Mouse (Mus musculus): ENCODE data around the gene Tpst2.

Gene Tpst2

DNA sequence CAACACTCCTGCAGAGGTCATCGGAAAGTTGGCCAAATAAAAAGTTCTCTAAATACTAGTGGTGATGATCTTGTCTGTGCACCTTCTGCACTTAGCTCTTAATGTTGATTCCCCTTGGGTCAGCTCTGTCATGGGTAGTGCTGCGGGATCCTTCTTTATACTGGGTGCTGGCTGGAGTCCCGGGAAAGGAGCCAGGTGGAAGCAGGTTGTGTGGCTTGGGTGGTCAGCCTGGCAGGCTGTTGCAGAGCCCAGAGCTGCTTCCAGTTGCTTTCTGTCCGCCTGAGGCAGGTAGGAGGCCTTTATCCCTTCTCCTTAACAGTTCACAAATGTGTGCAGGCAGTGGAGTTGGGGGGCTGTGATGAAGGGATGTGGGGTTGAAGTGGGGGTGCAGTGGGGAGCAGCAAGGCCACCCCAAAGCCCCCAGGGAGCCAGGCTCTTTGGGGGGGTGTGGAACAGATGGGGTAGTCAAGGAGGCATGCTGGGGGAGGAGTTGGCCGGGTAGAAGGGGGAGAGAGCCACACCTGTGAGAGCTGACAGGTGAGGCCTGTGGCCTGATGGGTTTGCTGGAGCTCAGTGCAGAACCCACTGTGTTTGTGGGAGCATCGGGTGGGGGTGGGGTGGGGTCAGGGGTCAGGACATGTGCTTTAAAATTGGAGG lies 5.8 kb downstream of the Tpst2 start:
- no peak for DNase-seq (ENCODE audit: low spot score in 2 of 2)

DNA sequence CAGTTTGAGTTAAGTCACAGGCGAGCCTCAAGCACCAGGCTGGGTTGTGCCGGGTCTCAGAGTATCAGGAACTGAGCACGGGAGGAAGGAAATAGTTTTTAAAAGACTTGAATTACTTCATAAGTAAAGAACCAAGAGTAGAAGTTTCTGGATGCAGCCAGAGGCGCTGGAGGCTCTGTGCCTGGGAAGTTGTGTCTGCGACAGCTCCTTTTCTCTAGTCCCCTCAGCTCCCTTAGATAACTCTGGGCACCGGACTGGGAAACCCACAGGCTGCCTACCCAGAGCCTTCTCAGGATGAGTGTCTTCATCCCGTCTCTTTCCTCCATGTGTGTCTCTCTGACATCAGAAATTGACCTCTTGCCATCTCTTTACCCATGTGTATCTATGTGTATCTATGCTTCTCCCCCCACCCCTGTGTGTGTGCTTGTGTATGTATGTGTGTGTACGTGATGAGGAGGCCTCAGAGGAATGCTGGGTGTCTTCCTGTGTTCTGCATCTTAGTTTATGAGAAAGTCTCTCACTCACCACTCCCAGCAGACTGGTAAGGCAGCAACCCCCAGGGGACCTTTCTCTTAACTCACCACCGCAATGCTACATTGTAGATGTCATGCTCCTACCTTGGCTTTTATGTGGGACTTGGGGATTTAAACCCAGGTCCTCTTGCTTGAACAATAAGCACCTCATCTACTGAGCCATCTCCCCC lies 6.4 kb downstream of the Tpst2 start:
- DNase-seq (ENCODE audit: low spot score in 2 of 2) = no peak

DNA sequence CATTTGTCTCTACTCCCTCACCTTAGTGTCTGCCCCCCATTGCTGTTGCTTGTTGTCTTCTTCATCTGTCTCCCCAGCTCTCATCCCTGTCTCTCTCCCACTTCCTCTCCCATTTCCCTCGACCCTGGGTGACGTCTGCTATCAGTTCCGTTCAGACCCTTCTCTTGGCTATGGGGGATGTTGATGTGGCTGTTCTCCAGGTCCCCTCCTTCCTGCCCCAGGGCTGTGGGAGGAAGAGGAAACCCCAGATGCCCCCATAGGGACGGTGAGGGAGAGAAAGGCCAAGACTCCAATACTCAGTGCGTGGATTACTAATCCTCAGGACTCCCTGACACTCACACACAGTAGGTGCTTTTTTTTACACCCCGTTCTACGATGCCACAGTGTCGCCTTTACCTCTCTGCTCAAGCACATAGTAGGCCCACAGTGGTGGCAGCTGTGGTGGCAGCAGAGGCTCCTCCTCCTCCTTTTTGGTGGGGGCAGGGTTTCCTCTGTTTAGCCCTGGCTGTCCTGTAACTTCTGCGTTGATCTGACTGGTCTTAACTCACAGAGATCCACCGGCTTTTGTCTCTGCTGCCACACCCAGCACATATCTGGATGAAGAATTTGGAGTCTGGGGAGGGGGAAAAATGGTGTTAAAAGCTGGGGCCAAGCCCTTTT lies 7.2 kb downstream of the Tpst2 start:
- DNase-seq (ENCODE audit: low spot score in 2 of 2) = no peak

DNA sequence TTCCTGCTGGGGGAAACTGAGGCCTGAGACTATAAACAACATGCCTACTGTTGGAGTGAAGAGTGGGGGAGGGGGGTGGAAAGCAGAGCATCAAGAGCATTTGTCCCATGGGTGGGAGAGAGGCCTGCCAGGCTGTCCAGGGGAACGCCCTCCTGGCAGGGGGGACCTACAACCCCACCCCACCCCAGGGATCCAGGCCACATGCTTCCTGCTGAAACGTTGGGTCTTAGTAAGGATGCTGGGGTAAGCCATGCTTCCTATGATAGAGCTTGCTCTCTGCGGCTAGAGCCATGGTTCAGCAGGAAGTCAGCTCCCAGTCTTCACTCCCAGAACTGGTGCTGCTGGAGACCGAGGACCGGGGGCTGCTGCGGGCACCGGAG lies 7.7 kb downstream of the Tpst2 start:
- no peak for DNase-seq (ENCODE audit: low spot score in 2 of 2)

DNA sequence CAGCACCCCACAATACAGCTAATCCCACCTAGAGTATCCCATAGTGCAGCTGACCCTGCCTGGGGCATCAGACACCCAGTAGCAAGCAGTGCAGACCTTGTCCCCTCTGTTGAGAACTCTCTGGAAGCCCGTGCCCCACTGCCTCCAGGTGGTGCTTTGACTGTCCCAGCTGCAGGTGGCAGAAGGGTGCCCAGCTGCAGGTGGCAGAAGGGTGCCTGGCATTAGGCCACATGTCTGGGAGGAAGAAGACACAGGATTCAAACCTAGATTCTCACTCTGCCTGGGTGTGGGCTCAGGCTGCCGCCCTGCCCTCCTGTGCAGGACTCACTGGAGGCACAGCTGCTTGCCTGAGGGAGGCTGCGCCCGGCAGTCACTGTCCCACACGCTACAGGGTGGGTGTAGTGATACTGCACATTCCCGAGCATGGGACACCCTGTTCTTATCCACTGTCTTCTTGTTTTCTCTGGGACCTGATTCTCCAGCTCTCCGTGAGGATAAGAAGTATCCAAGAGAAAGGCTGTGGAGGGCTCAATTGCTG lies 9.1 kb downstream of the Tpst2 start:
- DNase-seq (ENCODE audit: low spot score in 2 of 2) = no peak

DNA sequence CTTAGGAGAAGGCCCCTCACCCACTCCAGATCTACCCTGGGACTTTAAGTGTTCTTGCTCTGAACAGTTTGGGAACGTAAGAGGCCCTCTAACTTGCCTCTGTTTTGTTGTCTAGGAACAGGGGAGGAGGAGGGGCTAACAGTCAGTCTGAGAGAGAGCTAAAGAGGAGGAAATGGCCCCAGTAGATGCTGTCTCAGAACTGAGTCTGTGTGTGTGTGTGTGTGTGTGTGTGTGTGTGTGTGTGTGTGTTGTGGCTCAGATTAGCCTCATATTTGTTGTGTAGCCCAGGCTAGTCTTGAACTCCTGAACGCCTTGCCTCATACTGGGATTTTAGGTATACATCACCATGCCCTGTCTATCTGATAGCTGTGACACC lies 10.1 kb downstream of the Tpst2 start:
- DNase-seq (ENCODE audit: low spot score in 2 of 2) = no peak

DNA sequence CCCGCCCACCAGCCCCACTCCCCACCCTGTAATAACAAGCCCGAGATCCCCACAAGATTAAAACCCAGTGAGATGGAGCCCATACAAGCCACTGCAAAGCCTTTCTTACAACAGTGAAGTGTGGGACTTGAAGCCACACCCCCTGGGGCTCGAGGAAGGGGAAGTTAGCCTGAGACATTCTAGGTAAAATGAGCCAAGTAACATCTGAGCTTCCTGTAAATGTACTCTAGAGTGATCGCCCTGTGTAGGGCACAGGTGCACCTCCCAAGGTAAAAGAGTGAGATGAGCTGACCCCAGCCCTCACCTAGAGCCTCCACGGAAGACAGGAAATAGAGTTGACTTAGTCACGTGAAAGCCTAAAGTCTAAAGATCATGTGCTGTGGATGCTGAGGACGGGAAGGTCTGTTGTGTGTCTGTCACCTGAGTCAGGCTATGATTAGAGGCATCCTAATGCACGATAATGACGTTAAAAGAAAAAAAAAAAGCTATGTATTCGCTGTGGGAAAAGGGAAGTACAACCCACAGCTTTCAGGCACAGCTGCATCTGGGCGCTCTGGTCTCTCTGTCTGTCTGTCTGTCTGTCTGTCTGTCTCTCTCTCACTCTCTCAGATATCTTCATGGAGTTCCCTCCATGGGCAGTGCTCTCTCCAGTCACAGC lies 10.6 kb downstream of the Tpst2 start:
- DNase-seq (ENCODE audit: low spot score in 2 of 2) = no peak

DNA sequence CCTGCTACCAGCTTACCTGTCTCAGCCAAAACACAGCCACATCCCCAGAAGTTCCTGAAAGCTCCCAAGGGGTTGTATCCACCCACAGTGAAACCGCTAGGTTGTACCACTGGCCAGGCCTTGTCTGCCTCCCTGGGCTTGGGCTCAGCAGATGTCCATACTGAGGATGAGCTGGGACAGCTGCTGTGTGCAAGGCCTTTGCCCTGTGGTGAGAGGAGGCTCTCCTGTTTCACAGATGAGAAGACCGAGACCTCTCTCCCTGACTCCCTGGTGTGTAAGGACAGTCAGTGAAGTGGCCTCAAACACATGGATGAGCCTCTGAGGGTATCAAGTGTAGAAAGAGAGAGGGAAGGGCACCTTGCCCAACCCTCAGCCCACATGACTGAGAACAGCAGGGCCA lies 11.2 kb downstream of the Tpst2 start:
- DNase-seq (ENCODE audit: low spot score in 2 of 2) = no peak

DNA sequence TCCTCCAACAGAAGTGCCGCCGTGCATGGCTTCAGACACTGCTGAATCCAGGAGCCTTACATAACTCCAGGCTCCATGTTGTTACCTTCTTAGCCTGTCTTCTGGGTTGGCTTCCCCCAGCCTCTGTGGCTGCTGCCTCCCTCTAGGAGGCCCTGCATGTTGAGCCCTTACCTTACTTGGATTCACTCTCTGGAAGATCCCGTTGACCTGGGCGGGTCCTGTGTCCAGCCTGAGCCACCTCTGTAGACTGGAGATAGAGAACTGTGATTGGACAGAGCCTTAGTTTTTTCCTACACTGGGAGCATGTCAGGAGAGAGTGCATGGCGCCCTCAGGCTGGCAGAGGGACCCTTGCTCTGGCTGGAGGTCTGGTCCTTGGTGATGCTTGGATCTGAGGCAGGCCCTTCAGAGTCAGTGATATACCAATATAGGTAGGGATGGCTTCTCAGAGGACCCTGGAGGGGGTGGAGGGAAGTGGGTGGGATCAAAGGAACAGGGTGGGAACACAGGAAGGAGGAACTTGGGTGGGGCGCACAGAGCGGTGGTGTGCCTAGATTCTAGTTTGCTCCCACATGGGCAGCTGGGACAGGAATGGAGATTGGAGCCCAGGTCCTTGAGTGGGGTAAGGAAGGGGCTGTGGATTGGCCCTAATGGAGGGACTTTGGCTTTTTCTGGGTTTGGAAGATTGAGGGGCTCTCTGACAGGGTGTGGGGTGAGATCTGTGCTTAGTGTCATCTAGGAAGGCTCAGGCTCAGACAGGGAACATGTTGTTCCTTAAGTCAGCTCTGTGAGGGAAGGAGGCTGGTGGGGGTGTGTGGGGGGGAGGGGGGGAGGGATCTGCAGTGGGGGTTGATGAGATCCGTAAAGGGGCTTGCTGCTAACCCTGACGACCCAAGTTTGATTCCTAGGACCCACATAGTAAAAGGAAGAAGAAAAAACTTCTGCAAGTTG lies 12.0 kb downstream of the Tpst2 start:
- no peak for DNase-seq (ENCODE audit: low spot score in 2 of 2)

DNA sequence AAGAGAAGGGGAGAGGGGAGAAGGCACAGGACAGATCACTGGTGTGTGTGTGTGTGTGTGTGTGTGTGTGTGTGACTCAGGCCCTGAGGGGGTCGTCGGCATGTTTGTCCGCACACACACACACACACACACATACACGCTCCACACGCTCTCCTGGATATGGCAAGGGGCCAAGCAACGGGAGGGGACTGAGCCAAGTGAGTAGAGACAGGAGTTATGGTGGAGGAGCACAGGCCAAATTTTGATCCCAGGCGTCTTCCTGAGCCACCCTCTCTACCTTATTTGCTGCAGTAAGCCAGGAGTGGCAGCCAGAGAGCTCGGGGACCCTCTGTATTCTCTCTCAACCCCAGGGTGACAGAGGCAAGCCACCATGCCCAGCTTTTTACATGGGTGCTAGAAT lies 12.7 kb downstream of the Tpst2 start:
- no peak for DNase-seq (ENCODE audit: low spot score in 2 of 2)

DNA sequence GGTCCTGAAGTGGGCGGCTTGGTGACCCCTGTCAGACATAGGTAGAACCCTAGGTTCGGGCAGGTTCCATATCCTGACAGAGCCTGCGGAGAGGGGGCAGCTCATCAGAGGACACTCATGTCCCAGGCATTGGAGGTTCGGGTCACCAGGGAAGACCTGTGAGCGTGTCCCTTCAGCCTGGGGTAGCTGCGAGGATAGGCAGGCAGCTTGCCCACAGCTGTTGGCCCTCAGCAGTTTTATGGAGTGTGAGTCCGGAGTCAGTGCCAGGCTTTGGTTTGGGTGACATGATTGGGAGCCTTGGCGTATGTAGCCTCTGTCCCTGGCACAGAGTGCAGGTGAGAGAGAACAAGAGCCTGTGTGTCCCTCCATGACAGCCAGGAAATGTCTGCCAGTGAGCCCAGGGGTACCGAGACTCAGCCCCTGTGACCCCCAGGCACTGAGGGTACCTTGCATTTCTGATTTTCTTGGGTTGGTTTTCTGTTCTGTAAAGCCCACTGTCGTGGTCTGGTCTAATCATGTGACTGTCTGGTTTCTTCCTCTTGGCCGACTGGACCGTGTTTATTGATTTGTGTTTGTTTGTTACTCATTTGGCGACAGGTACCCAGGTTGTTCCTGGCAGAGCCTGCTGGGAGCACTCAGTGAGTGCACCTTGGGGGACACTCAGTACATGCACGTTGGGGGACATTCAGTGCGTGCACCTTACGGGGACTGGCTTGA lies 13.5 kb downstream of the Tpst2 start:
- DNase-seq (ENCODE audit: low spot score in 2 of 2) = no peak

DNA sequence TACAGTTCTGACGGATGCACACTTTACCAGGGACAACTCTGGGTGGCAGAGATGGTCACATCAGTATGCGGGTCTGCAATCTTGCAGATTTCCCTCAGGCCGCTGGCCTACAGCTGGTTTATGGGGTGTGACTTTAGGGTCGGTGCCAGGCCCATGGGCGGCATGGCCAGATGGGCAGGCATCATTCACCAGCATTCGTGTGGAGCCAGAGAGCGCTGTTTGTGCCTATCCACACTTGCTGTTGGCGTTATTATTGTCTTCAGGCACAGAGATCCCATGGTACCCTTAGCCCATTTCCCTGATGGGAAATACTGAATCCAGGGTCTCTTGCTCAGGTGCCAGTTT lies 14.0 kb downstream of the Tpst2 start:
- no peak for DNase-seq (ENCODE audit: low spot score in 2 of 2)

DNA sequence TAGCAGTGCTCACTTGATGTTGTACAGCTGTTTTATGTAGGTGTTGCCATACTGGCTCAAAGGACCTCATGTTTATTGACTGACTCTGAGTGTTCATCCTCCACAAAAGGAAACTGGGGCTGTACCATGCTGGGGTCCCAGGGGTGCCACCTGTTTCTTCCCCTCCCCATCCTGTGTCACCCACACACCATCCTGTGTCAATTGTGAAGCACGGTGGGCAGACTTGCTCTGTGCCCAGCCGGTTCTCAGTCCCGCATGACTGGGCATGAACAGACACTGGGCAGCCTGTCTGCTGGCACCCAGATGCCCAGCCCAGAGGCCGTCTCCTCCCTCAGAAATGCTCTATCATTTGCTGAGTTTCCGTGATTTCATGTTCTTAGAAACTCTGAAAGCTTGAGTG lies 15.4 kb downstream of the Tpst2 start:
- DNase-seq (ENCODE audit: low spot score in 2 of 2) = no peak

DNA sequence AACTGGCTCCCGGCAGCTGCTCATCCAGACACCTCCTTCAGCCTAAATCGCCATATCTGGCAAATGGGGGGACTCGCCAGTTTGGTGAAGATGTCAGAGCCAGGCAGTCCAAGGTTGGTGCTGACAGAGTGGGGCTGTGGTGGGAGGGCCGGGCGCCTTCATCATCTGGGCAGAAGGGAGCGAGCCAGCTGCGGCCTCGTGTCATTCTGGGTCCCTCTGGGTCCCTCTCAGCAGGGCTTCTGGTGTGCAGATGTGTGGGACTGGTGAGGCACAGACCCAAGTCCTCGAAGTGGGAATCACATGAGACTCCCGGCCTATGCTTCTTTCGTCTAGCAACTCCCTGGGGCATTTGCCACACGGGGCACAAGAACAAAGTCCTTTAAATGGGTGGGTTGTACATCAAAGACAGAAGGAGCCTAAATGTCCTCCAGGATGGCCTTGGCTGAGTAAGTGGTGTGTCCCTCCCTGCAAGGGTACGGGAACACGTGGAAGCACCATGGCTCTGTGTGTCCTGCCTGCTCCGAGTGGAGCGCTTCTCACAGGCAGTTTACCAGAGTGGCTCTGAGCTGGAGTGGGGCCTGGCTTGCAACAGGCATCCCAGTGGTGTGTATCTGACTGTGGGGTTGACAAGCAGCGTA lies 16.0 kb downstream of the Tpst2 start:
- no peak for DNase-seq (ENCODE audit: low spot score in 2 of 2)

DNA sequence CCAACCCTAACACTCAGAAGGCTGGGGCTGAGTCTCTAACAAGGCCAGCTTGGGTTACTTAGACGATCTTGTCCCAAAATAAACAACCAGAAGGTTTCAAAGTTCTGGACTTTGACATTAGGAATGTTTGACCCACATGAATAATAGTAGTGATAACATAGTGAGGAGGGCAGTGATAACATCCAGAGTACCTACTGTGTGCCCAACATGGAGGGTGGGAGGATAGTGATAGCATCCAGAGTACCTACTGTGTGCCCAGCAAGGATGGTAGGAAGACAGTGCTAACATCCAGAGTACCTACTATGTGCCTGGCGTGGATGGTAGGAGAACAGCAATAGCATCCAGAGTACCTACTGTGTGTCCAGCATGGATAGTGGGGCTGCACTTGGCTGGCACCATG lies 17.3 kb downstream of the Tpst2 start:
- no peak for DNase-seq (ENCODE audit: low spot score in 2 of 2)

DNA sequence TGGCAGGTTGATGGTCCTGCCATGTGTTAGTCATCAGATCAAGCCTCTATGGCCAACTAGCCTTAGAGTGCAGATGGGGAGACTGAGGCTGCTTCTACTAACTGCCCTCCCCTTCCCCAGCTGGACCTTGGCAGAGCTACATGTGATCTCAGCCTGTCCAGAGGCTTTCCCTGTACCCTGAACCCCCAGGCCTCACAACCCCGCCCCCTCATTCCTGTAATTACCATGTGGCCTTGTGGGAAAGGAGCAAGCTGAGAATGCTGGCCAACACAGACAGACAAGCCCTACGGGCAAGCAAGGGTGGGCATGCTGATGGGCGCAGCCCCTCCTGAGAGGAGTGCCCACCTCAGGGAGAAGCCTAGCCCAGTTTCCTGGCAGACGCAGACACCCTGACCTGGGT lies 18.2 kb downstream of the Tpst2 start:
- no peak for DNase-seq (ENCODE audit: low spot score in 2 of 2)

DNA sequence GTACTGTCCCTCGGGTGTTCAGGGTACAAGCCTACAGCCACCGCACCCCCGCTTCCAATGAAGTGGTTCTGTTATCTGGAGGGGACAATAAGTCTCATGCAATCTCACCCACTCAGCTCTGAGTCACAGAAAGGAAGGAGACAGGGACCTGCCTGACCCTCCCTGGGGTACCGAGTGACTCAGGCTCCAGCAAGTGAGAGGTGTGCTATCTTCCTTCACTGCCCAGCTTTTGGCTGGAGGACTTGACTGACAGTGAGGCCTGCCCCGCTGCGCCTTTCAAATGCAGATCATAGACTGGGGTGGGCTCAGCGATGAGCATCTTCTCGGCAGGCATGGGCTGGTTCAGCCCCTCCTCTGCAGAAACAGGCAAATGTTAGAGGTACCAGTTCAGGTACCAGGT lies 18.7 kb downstream of the Tpst2 start:
- DNase-seq (ENCODE audit: low spot score in 2 of 2) = no peak

DNA sequence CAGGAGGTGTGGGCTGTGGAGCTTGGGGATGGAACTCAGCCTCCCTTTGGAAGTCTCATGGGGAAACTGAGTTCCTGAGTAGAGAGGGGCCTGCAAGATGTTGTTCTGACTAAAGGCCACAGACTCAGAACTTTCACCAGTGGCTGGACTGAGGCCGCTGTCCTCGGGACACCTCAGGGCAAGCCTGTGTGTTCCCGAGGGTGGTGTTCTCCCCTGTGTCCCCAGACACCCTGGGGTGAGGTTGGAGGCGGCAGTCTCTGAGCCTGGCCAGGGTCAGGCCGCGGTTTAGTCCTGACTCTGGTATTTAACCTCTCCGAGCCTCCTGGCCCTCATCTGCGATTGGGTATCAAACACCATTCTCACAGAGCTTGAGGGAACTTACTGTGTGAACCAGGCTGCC lies 19.1 kb downstream of the Tpst2 start:
- DNase-seq (ENCODE audit: low spot score in 2 of 2) = no peak

DNA sequence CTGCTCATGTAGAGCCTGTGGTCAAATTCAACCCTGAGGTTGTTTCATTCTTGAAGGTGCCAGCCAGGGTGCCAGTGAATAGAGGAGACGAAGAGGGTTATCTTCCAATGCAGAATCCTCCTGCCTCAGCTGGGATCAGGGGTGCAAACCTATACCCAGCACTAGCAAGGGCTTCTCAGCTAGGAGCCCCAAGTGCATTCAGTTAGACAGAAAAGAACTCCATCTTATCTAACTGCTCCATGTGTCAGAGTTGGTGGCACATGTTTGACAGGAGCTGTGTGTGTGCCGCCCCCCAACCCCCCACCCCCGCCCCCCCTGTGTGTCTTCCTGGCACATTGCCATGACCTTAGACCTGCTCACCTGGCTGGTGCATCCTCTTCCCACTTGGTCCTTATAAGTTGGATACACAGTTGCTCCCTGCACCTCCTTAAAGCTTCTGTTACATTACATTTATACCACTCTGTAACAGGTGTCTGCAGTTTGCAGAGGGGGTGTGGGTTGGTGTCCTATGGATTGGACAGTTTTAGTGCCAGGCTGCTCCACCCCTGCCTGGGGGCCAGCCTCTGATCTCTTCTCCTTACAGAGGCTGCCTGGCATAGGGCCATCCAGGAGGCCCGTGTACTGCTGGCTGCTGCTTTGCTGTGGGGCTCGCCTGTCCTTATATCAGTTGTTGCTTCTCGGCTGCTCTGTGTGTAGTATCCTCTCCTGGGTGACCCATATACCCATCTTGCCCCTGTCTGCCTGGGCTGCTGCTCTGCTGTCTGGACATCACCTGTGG lies 20.1 kb downstream of the Tpst2 start:
- no peak for DNase-seq (ENCODE audit: low spot score in 2 of 2)

DNA sequence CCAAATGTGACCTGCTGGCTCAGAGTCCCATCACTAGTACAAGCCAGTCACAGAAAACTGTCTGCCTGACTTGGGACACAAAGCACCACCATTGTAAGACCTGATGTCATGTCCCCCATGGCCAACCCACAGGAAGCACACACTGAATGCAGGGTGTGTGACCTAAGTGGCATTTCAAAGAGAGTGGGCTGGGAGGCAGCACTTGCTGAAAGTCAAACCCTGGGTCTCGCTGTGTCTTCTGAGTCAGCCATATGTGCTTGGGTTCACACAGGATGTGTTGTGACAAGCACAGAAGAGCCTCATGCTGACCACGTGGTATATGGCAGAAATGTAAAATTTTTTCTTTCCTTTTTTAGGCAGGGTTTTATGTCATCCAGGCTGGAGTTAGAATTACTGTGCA lies 20.8 kb downstream of the Tpst2 start:
- DNase-seq (ENCODE audit: low spot score in 2 of 2) = no peak

All from right cerebral cortex, postnatal 36 days (tissue).